Mouse (Mus musculus) left cerebral cortex, postnatal 10 days (tissue): Measurements from ENCODE around the gene Eipr1. TPM values are rescaled to one million over a fixed set of nuclear protein-coding genes. Genes with fewer than 3 reads are reported as not detected.
A peak's percentile ranks its signal among the peaks of the same experiment; 100 is the strongest.

Experiments
- DNase-seq, 2 experiments: peaks; one replicate each; pipeline ENCODE4 v3.0.0; 2021 to 2022; ENCODE audit warnings: low spot score in 2 of 2, mixed read lengths in 1 of 2; ENCODE audit errors: extremely low spot score in 1 of 2
- intact Hi-C: fragments of 180-260 bp; cut with DNase I; formaldehyde crosslinking; loops from one replicate; pipeline ENCODE4 v1.15.1; 2025
- total RNA-seq, 2 experiments: library from RNA; stranded (reverse); gene quantifications; 2 replicates each; pipeline ENCODE4 v1.2.3; 2021

Gene Eipr1
- total RNA-seq, 2 experiments from 2014 or later = 51.4 to 57.0 TPM

DNA sequence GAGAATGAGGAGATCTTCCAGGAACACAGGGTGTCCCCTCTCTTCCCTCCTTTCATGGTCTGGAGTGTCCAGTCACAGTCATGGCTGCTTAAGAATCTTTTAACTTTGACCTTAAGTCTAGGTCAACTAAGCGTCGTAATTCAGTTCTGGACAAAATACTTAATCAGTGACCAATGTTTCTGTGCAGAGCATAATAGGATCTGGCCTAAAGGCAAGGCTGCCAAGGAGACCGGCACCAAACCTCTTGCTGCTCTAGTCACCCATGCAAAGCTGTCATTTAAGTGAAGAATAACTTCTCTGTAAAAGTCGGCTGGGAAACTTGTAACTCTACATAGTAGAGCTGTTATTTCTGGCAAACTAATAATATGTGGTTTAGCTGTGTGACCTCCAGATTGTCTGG, 4.4 kb downstream of the Eipr1 start:
- intact Hi-C loops = no loop called here

DNA sequence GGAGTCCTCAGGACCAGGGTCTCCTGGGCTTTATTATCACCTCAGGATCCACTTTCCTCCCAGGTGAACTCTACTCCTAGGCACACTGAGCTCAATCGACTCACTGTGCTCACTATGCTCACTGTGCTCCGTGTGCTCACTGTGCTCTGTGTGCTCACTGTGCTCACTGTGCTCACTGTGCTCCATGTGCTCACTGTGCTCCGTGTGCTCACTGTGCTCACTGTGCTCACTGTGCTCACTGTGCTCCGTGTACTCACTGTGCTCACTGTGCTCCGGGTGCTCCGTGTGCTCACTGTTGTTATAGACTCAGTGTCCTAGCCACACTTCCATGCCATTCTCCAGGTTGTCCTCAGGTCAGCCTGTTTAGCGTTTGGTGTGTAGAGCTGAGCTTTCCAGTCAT, 18.4 kb downstream of the Eipr1 start:
- intact Hi-C loops = no loop called here
- no peak for DNase-seq

More for the DNA sequence above, 4.4 kb downstream of the Eipr1 start:
- DNase-seq = no peak

DNA sequence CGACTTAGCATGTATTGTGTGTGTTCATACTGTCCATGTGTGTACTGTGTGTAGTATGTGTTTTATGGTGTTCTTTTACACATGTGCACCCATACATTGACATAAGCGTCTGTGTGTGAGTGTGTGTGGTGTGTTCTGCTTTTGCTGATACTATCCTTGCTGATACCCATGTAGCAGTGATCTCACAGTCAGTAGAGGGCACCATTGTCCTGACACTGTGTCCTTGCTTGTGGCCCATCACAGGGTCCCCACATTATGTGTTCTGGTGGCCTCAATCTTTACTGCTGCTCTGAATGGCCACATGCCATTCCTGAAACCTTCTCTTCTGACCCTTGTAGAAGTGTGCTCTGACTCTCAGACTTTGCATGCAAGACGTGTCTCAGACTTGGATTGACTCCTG, 22.2 kb downstream of the Eipr1 start:
- intact Hi-C loops = no loop called here

DNA sequence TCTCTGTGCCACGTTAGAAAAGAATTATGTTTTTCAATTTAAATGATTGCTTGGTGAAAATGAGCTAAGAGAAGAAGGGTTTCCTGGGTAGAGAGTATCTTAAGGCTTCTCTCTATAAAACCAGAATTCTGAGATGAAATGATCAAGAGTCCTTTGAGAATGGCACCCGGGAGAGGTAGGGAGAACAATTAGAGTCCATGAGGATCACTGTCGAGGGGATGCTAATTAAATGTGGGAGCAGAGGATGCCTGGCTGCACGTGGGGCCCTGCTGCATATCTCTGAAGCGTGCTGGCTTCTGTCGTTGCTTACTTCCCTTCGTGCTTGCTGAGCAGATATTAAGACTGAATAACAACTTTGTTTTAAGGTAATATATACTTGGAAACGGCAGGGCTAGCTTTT, 23.5 kb downstream of the Eipr1 start:
- DNase-seq = no peak
- intact Hi-C loops = no loop called here

More for the DNA sequence above, 22.2 kb downstream of the Eipr1 start:
- no peak for DNase-seq

DNA sequence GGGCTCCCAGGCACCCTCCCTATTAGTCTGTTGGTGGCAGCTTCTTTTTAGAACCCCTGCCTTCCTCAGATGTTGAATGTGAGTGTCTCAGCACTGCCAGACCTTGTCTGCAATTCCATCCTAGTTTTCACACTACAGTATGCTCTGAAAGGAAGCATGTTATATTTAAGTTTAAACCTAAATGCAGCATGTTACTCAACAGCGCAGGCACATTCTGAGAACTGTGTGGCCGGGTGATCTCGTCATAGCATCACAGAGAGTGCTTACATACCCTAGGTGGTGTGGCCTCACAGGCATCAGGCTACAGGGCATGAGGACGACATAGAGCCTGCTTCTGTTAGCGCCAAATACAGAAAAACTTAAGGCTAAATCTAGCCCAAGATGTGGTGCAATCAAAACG, 24.0 kb downstream of the Eipr1 start:
- intact Hi-C loops = no loop called here

DNA sequence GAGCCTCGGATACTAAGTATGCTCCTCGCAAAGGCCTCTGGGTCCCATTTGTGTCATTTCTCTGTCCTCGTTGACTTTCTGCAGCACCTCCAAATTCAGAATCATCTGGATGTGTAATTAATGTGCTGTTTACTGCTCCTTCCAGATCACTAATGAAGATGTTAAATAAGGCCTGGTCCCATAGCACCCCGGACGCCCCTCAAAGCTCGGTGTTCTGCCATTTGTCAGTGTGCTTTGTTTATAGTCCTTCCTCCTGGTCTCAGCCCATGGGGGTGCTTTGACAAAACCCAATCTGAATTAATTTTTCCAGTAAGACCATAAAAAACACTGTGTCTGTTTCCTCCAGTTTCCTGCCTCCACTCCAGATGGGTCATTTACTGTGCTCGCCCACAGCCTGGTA, 28.6 kb downstream of the Eipr1 start:
- DNase-seq = no peak

More for the DNA sequence above, 24.0 kb downstream of the Eipr1 start:
- DNase-seq = no peak

DNA sequence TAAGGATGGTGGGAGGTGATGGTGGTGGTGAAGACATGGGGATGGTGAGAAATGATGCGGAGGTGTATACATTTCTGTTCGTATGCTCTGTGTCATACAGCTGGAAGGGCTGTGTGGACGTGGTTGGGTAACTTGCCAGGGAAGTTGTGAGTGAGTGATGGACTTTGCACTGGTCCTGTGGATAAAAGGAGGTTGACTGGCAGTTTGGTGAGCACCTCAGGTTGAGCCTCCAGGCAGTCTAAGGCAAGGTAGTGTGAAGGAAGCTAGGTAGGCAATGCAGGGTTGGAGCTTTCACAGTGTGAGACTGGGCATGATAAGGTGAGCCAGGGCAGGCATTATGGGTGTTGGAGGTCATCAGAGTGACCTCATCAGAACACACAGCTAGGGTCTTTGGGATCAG, 31.0 kb downstream of the Eipr1 start:
- intact Hi-C loops = no loop called here
- no peak for DNase-seq

More for the DNA sequence above, 28.6 kb downstream of the Eipr1 start:
- intact Hi-C loops = no loop called here

DNA sequence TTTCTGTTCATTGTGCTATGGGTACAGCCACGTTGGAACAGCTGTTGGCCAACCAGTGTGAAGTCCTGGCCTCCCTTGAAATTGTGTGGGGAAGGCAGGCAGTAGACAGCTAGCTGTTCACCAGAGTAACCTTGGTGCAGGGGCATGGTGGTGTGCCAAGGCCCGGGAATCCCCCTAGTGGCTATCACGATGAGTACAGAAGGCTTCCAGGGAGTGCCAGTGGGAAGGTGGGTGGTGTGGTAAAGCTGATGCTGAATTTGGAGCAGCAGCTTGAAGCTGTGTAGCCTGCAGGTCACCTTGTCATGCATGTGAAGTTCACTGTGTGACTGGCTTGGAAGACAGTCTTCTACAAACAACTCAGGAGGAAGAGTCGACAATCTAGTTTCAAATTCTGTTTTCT, 32.8 kb downstream of the Eipr1 start:
- DNase-seq = peak in 1 of 2 experiments; percentile 56
- intact Hi-C loops = no loop called here

DNA sequence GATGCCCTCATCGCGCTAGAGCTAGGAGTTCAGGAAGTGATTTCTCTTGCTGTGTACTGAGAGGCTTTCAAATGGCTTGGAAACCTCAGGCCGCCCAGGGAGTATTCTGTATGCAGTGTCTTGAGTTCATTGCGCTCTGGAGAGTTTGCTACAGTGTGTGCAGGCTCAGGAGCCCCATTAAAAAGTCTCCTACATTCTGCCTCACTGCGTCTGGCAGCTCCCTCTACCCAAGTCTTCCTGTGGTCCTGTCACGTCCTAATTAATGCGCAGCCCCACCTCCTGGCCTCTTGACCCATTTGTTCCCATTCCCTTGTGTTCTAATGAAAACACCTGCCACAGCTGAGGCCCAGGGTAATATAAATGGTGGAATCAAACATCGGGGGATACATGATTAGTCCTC, 33.3 kb downstream of the Eipr1 start:
- DNase-seq = no peak
- intact Hi-C loops = no loop called here

DNA sequence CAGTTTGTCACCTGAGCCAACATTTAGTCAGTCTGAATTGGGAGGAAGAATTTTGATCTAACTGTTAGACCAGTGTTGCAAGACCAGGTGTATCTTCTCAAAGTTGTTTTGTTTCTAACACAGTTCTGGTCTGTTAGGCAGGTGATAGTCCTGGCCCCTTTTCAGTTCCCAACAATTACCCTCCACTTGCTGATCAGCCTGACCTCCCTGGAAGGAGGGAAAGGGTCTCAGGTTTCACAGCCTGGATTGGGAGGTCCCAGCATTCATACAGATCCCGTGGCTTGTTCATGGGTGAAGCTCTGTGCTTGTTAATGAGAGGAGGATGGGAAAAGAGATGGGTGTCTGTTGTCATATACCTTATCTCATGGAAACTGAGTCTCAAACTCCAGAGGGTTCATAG, 33.7 kb downstream of the Eipr1 start:
- DNase-seq = no peak
- intact Hi-C loops = no loop called here

DNA sequence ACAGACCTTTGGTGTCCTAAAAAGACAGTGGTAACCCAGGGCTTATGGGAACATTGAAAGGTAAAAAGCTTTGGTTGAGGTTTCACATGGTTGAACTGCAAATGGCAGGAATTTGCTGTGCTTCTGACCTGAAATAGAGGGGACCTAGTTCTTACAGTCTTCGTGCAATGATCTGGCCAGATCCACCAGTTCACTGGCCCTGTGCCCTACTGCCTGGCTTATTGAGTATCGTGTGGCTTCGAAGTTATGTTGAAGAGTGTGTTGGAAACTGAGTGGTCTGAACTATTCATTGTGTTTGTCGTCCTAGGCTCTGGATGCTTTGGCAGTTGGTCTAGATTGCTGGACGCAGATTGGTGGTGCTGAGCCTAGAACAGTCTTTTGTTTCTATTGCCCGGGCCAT, 34.7 kb downstream of the Eipr1 start:
- intact Hi-C loops = no loop called here

DNA sequence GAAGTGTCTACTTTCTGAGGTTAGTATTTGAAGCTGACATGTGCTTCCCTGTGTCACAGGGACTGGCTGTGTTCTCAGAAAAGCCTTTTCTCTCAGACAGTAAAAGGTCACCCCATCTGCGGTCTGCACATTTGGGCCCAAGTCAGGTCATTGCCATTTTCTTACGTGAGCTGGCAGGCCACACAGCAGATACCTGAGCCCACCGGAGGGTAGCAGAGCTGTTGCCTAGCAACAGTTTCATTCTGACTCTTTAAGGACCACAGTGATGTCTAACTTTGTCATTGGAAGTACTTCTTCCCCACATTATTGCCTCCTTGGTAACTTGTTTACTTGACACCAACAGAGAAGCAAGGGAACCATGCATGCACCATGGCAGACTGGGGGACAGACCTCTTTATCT, 41.0 kb downstream of the Eipr1 start:
- intact Hi-C loops = no loop called here
- DNase-seq = no peak

More for the DNA sequence above, 34.7 kb downstream of the Eipr1 start:
- DNase-seq = no peak

DNA sequence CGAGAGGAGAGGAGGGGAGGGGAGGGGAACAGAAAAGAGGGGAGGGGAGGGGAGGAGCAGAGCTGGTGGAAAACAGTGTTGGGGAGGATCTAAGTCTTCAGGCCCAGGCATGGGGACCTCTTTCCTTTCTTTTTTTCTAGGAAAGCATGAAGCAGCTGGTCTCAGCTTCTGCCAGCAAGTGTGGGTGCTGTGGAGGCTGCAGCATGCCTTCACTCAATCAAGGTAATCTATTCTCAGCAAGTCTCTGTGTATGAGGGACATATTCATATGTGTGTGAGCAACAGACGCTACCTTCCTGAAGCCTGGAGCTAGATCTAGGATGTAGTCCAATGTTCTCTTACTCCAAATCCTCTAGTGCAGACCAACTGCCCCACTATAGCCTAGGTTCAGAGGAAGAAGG, 42.1 kb downstream of the Eipr1 start:
- intact Hi-C loops = no loop called here
- DNase-seq = peak in 1 of 2 experiments; percentile 39

DNA sequence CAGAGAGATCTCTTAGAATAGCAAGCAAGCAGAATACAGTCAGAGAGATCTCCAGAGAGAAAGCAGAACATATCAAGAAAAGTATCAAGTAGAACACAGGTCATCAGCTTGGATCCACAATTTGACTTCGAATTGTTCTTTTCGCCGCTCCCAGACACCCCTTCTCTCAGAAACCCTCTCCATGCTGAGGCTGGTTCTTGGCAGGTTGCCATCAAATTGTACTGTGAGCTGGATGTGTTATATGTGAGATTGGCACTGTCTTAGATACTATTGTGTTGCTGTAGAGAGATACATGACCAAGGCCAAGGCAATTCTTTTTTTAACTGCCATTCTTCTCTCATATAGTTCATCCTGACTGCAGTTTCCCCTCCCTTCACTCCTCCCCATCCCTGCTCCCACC, 43.4 kb downstream of the Eipr1 start:
- intact Hi-C loops = no loop called here
- no peak for DNase-seq

DNA sequence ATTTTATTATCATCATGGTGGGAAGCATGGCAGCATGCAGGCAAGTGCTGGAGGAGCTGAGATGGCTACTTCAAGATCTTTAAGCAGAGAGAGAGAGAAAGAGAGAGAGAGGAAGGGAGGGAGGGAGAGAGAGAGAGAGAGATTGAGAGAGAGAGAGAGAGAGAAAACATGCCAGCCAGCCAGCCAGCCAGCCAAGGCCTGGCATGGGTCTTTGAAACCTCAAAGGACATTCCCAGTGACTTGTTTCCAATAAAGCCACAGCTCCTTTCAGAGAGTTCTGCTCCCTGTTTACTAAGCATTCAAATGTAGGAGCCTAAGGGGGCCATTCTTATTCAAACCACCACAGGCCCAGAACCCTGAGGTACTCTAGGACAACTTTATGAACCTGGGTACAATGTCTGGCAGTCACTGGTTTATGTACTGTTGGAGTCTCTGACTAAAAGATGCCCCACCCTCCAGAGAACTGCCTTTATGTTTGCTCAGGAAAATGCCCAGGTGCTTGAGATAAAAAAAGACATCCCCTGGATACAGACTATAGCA, 45.3 kb downstream of the Eipr1 start:
- DNase-seq = no peak
- intact Hi-C loops = no loop called here

DNA sequence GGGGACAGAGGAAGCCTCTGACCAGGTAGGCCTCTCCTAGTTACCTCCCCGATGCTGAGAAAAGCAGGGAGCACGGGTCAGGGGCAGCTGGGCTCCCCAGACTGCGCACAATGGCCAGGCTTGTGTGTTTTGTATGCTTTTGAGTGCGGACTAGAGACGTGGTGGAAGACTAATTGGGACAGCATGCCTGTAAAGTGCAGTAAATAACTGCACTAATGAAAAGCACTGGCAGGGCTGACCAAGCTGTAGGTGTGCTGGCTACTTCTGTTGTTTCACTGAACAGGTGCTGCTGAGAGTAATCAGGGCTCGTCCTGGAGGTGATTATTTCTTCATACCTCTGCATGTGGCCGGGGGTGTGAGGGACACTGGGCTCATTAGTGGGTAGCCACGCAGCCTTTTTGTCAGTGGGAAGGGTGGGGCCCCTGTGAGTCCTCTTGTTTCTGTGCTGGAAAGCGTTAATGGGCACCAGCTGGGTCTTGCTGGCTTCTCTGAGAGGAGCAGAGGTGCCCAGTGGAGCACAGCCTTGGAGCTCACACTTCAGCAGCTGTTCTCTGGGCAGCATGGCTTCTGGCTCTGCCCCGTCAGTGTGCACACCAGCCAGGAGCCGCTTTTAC, 48.3 kb downstream of the Eipr1 start:
- DNase-seq = no peak
- intact Hi-C loops = no loop called here

DNA sequence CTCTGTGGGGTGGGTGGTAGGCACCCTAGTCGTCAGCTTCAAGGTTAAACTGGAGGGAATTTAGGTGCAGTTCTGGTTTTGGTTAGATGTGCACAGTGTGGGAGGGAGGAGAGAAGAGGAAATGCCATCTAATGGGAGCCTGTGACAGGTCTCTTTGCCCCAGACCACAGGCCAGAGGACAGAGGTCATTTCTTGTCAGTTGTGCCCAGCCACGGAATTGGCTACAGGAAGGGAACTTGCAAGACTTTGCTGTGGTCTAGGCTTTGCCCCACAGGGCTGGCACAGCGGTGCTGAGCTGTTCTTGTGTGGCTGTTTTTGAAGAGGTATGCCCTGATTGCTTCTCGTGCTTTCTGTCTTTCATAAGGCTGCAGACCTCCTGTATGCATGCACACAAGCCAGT, 48.8 kb downstream of the Eipr1 start:
- intact Hi-C loops = no loop called here
- no peak for DNase-seq

DNA sequence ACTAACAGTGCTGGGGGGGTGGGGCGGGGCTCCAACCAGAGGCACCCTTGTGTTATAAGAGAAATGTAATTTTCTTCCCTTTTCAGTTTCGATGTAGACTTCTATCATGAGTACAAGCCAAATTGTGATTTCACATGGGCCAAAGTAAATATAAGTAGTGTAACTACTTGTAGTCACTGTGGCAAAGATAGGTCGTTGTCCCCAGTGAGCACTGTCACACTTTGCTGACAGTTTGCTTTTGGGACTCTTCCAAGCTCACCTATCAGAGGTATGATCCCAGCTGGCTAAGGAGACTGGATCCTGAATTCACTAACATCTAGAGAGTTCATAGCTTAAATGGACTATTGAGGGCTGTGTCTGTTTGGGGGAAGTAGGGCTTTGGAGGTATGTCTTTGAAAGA, 49.3 kb downstream of the Eipr1 start:
- no peak for DNase-seq
- intact Hi-C loops = no loop called here

DNA sequence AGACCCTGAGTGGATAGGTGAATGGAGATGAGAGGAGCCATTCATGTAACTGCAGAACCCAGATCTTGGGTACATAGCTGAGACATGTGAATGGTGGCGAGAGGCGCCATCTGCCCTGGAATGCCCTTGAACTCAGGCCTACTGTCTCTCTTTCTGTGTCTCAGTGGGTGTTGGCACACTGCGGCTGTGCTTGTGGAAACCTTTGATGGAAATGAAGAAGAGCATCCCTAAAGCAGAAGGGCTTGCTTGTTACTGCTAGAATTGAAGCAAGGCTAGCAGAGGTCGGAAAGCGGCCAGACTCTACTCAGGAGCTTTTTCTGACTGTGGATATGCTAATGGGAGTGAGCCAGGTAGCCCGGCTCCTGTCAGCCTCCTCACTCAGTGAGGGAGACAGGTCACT, 50.1 kb downstream of the Eipr1 start:
- intact Hi-C loops = no loop called here

DNA sequence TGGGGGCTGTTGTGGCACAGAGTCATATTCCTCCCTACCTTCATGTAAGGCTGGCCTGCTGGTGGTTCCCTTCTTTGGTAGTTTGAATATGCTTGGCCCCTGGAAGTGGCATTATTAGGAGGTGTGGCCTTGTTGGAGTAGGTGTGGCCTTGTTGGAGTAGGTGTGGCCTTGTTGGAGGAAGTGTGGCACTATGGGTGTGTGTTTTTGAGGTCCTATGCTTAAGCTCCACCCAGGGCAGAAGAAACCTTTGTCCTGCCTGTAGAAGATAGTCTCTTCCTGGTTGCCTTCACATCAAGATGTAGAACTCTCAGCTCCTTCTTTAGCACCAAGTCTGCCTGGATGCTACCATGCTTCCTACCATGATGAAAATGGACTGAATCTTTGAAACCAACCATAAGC, 51.4 kb downstream of the Eipr1 start:
- no peak for DNase-seq
- intact Hi-C loops = no loop called here

More for the DNA sequence above, 50.1 kb downstream of the Eipr1 start:
- no peak for DNase-seq
